Mouse (Mus musculus): Measurements from ENCODE around the gene Ecd. TPM values are rescaled to one million over a fixed set of nuclear protein-coding genes. Genes with fewer than 3 reads are reported as not detected.
A peak's percentile ranks its signal among the peaks of the same experiment; 100 is the strongest.

Ecd gene
- polyA plus RNA-seq, 1 experiment = 67.2 TPM

- Histone ChIP-seq H3K4me3 (ENCODE audit: low read depth, low read length) (peak within 1 kb of the TSS; percentile 90), H3K4me1 (ENCODE audit: control insufficient read depth, insufficient read depth, low read length) (no peaks in the 10 kb centered on the region), H3K9me3 (replicated peaks; ENCODE audit: control insufficient read depth, insufficient read depth, low read length, poor library complexity, severe bottlenecking) (no peaks in the 10 kb centered on the region), H3K27me3 (ENCODE audit: control insufficient read depth, insufficient read depth, low read length, poor library complexity, severe bottlenecking) (no peaks in the 10 kb centered on the region), H3K36me3 (ENCODE audit: control insufficient read depth, insufficient read depth, low read length, poor library complexity, severe bottlenecking) (no peaks in the 10 kb centered on the region), H3K27ac (ENCODE audit: insufficient read depth, low read length) (no peak within 1 kb of the TSS), H3K9ac (ENCODE audit: low read depth, poor library complexity, severe bottlenecking) (peak within 1 kb of the TSS; percentile 74)
- TF ChIP-seq CTCF (IDR thresholded peaks at IDR 0.05; ENCODE audit: low read depth, low read length) (no peak), POLR2A (IDR thresholded peaks at IDR 0.05; ENCODE audit: insufficient read depth, low read length) (no peak), EP300 (IDR thresholded peaks at IDR 0.05; ENCODE audit: insufficient read depth, low read depth, low read length) (no peak)
Observed at GRCm38 (mm10) chr14:20294117-20294892, 53.6 kb downstream of the Ecd start, which contains the start of gene Nudt13. Gene Nudt13, plus strand, starts transcription at chr14:20294697.

GRCm38 (mm10) chr14:20291391-20291790 is 56.5 kb downstream of the Ecd start:
- Histone ChIP-seq H3K4me1 (ENCODE audit: control insufficient read depth, insufficient read depth, low read length) (no peaks in the 10 kb centered on the region), H3K27ac (ENCODE audit: insufficient read depth, low read length) (no peak overlapping the region), H3K4me3 (ENCODE audit: low read depth, low read length) (no peak overlapping the region), H3K9ac (ENCODE audit: low read depth, poor library complexity, severe bottlenecking) (no peak overlapping the region), H3K27me3 (ENCODE audit: control insufficient read depth, insufficient read depth, low read length, poor library complexity, severe bottlenecking) (no peaks in the 10 kb centered on the region), H3K9me3 (replicated peaks; ENCODE audit: control insufficient read depth, insufficient read depth, low read length, poor library complexity, severe bottlenecking) (peaks cover 7% of the 10 kb centered on the region; the same call in 1 of the 2 replicates), H3K36me3 (ENCODE audit: control insufficient read depth, insufficient read depth, low read length, poor library complexity, severe bottlenecking) (no peaks in the 10 kb centered on the region)
- TF ChIP-seq POLR2A (IDR thresholded peaks at IDR 0.05; ENCODE audit: insufficient read depth, low read length) (no peak), EP300 (IDR thresholded peaks at IDR 0.05; ENCODE audit: insufficient read depth, low read depth, low read length) (no peak), CTCF (IDR thresholded peaks at IDR 0.05; ENCODE audit: low read depth, low read length) (no peak)

Other genes with a start within 250 kb of the Ecd start
- 3.5 and 5.8 TPM in 2 replicates for gene Saysd1, start 209.6 kb downstream of the Ecd start, polyA plus RNA-seq (2011; ENCODE audit: insufficient read depth, insufficient read length, low read depth, missing spikeins)
- gene Kcnk5, start 166.3 kb downstream of the Ecd start, polyA plus RNA-seq (2011; ENCODE audit: insufficient read depth, insufficient read length, low read depth, missing spikeins) = 15.8 and 21.5 TPM in 2 replicates
- gene Kcnk16, start 78.9 kb downstream of the Ecd start, polyA plus RNA-seq (2011; ENCODE audit: insufficient read depth, insufficient read length, low read depth, missing spikeins) = not detected in 2 replicates
- gene Nudt13, start 53.4 kb downstream of the Ecd start, polyA plus RNA-seq (2011; ENCODE audit: insufficient read depth, insufficient read length, low read depth, missing spikeins) = 14.0 and 16.1 TPM in 2 replicates
- gene Fam149b, start within 50 bp of the Ecd start, polyA plus RNA-seq (2011; ENCODE audit: insufficient read depth, insufficient read length, low read depth, missing spikeins) = 37.0 and 44.9 TPM in 2 replicates
- 107 and 121 TPM in 2 replicates for gene Dnajc9, start 40.8 kb upstream of the Ecd start, polyA plus RNA-seq (2011; ENCODE audit: insufficient read depth, insufficient read length, low read depth, missing spikeins)
- 55.7 and 69.6 TPM in 2 replicates for gene Mrps16, start 45.5 kb upstream of the Ecd start, polyA plus RNA-seq (2011; ENCODE audit: insufficient read depth, insufficient read length, low read depth, missing spikeins)
- 0.50 and 2.1 TPM in 2 replicates for gene Cfap70, start 104.1 kb upstream of the Ecd start, polyA plus RNA-seq (2011; ENCODE audit: insufficient read depth, insufficient read length, low read depth, missing spikeins)
- gene Anxa7, start 132.0 kb upstream of the Ecd start, polyA plus RNA-seq (2011; ENCODE audit: insufficient read depth, insufficient read length, low read depth, missing spikeins) = 117 and 121 TPM in 2 replicates
- 3.2 and 3.8 TPM in 2 replicates for gene Mss51, start 148.8 kb upstream of the Ecd start, polyA plus RNA-seq (2011; ENCODE audit: insufficient read depth, insufficient read length, low read depth, missing spikeins)
- gene Ppp3cb, start 198.5 kb upstream of the Ecd start, polyA plus RNA-seq (2011; ENCODE audit: insufficient read depth, insufficient read length, low read depth, missing spikeins) = 105 and 118 TPM in 2 replicates

Data from ES-Bruce4 (cell line).